Mouse (Mus musculus): ENCODE measurements around the gene Fbn1. TPM values are rescaled to one million over a fixed set of nuclear protein-coding genes. Genes with fewer than 3 reads are reported as not detected.

The Fbn1 gene
- total RNA-seq (2015) (0.05 and 0.10 TPM in 2 replicates), total RNA-seq (2017) (0.17 and 0.20 TPM in 2 replicates)

DNA sequence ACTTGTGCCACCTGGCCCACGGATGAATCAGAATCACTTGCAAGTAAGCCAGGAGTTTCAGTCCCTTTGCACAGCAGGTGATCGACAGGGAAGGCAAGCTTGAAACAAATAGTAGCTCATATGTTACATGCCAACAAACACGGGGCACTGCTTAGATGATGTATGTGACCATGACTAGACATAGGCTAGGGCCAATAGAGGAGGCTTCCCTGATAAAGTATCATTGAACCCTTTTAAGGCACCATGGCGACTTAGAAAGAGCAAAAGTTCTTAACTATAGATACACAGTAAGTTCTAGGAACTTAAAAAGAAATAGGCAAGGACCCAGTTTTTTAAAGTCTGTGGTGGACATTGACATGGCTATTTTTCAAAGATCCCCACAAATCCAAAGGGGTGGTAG, at the start of gene Fbn1:
Gene Fbn1 (minus strand): TSS at position 101 of the 400 bp plus-strand sequence.
- ATAC-seq (replicated peaks; ENCODE audit: poor library complexity): no peak

GRCm38 (mm10) chr2:125555830-125556229, 48.0 kb upstream of the Fbn1 start:
- peak; percentile 74 for ATAC-seq (replicated peaks; ENCODE audit: poor library complexity)

GRCm38 (mm10) chr2:125548806-125549578, 41.2 kb upstream of the Fbn1 start:
- no peak for ATAC-seq (replicated peaks; ENCODE audit: poor library complexity)

DNA sequence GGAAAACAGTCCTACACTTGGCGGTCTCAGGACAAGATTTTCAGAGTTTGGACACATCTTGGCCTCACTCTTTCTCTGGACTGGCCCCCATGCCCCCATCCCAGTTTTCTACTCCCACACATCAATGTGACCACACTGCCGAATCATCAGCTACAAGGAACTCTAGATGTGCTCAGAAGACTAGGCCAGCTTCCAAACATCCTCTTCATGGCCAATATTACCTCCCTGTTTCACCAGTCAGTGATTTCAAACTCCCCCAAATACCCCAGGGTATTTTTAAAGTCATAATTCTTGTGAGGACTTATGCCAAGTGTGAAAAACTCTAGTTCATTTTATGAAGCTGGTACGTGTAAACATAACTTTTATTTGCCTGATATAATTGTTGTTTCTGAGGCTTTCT, 37.2 kb upstream of the Fbn1 start:
- ATAC-seq (replicated peaks; ENCODE audit: poor library complexity): no peak

DNA sequence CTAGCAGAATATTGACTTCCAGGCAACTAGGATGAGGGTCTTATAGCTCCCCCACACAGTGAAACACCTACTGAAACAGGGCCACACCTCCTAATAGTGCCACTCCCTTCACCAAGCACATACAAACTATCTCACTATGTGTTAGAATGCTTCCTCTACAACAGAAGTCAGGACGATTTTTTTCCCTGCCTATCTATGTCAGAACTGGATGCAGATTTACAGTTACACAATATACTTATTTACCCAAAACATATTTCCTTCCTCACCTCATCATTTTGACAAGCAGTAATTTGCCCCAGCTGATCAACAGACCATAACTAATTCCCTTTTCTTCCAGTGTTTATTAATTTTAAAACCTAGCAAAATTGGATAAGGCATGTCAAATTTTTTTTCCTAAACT, 35.9 kb upstream of the Fbn1 start:
- ATAC-seq (replicated peaks; ENCODE audit: poor library complexity): no peak

DNA sequence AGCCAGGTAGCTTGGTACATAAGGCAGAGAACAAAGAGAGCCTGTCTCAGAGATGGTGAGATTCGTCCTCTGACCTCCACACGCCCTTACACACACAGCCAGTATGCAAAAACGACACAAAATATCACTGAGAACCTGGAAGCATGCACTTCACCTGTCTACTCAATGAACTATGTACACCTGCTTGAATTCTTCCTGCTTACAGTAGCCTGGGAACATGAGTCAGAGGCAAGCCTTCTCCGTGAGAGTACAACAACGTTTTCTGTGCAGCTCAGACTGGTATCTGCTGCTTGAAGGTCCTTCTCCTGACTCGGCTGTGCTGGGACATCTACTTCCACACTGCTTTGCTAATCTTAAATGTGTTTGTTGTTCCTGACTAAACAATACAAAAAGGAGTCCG, 33.7 kb upstream of the Fbn1 start:
- ATAC-seq (replicated peaks; ENCODE audit: poor library complexity): no peak

- no peak for ATAC-seq (replicated peaks; ENCODE audit: poor library complexity)
Observed at GRCm38 (mm10) chr2:125540579-125540978, 32.8 kb upstream of the Fbn1 start.

DNA sequence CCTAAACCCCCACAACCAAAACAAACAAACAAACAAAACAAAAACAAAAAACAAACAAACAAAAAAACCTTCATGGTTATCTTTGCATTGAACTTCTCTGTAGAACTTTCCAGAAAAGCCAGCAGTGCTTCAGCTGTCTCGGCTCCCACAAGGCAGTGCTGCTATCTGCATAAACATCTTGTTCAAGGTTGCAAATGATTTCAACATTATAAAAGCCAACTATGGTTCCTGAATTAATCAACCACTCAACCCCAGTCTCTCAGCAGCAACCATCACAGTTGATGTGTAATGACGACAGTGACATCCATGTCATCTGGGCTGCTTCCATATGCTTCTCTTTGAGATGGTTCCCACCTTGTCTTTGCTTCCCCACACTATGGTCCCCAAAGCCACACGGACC, 31.8 kb upstream of the Fbn1 start:
- no peak for ATAC-seq (replicated peaks; ENCODE audit: poor library complexity)

DNA sequence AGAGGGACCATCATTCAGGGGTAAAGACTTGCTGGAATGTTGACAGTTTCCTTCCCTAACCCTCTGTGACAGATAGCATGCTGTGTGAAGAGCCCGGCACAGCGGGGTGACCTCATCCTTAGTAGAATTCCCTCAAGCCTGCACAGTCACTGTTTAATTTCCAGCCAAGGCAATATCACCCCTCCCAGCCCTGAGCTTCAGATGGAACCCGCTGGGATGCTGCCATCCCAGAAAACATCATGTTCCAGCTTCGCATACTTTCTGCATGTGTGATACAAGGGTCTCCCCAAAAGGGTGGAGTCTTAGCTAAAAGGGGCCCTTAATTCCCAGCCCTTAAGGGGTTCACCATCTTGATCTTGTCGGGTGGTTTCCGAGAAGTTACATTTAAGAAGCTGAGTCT, 22.9 kb upstream of the Fbn1 start:
- ATAC-seq (replicated peaks; ENCODE audit: poor library complexity): no peak

- no peak for ATAC-seq (replicated peaks; ENCODE audit: poor library complexity)
Observed at GRCm38 (mm10) chr2:125526566-125526965, 18.8 kb upstream of the Fbn1 start.

DNA sequence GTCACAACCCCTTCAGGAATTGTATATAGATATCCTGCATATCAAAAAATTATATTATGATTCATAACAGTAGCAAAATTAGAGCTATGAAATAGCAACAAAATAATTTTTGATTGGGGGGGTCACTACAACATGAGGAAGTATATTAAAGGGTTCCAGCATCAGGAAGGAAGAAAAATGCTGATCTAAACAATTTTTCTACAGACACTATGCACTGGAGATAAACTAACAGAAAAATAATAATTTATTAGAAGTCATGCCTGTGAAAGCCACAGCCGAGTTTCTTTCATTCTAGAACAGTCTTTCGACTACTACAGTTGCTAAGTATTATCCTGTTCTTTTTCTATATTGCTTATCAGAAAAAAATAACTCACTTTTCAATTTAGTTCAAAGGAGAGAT, 17.7 kb upstream of the Fbn1 start:
- ATAC-seq (replicated peaks; ENCODE audit: poor library complexity): no peak

DNA sequence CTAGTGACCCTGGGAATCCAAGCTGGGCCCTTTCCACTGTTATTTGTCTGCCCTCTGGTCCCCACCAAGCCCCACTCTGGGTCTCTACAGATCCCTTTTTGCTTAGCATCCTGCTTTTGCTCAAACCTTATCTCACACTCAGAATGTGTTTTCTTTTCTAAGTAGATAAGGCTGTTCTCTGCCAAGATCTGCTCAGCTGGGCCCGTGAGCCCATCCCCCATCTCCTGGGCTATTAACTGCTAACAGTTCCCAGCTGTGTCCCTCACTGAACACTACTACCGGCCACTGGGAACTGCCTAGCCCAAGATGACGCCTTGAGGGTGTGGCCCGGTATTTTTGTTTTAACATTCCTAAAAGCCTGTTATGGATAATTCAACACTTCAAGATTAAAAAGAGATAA, 8.8 kb upstream of the Fbn1 start:
- peak; percentile 49 for ATAC-seq (replicated peaks; ENCODE audit: poor library complexity)

DNA sequence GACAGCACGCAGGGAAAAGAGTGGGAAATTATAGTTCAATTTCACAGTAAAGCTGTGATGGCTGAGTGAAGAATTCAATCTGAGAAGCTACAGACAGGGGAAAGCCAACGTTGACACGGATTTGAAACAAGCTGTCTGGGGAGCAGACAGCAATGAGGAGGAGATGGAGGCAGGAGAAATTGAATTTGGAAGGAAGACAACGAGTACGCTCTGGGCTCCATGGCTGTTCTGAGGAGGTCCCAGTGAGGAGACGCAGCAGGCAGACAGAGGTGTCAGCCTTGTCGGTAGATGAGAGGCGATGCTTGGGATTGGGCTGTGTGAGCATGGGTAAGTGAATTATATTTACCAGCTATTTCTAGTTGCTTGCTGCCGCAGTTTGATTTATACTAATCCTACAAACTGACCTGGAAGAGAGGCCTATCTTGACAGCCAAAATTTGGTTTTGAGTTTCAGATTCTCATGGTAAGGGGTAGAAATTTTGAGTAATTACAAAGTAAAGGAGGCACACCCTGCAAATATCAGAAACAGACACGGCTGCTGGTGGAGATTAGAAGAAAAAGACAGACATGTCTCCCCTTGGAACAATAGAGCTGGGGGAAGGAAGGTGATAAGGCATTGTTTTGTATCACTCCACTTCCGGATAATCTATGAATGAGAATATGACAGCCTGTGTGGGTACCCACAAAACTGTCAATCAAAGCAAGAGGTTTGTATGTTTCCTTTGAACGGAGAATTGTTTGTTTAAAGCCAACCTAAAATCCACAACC, 7.7 kb upstream of the Fbn1 start:
- peak; percentile 81 for ATAC-seq (replicated peaks; ENCODE audit: poor library complexity)

DNA sequence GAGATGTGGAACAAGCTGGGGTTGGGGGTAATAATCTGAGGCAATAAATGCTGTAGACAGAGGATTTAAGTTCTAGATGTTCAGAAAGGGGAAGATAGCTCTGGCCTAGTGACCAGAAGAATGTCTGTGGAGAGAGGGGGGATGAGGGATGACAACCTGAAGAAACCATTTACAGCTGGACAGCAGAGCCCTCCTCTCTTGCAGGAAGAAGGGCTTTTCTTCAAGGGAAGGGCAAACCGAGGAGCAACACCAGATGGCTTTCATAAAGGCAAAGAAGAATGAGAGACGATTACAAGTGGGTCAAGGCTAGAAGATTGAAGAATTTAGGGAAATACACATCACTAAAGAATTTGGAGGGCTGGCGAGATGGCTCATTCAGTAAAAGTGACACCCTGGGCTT, 6.6 kb upstream of the Fbn1 start:
- no peak for ATAC-seq (replicated peaks; ENCODE audit: poor library complexity)

DNA sequence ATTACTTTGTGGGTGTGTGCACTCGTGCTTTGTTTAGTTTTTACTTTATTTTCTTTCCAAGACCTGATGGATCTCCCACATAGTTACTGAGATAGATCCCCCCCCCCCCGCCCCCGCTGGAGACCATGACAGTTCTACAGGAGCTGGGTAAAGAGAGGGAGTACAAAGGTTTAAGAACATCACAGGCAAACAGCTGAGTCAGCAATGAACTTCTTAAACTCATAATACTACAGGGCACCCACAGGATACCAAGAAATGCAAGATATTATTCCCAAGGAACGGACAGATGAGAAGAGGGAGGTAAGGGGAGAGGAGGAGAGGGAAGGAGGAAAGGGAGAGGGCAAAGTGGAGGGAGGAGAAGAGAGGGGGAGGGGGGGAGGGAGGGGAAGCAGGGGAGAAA, 4.8 kb upstream of the Fbn1 start:
- ATAC-seq (replicated peaks; ENCODE audit: poor library complexity): no peak

- ATAC-seq (replicated peaks; ENCODE audit: poor library complexity): no peak
Observed at GRCm38 (mm10) chr2:125511898-125512297, 4.1 kb upstream of the Fbn1 start.

DNA sequence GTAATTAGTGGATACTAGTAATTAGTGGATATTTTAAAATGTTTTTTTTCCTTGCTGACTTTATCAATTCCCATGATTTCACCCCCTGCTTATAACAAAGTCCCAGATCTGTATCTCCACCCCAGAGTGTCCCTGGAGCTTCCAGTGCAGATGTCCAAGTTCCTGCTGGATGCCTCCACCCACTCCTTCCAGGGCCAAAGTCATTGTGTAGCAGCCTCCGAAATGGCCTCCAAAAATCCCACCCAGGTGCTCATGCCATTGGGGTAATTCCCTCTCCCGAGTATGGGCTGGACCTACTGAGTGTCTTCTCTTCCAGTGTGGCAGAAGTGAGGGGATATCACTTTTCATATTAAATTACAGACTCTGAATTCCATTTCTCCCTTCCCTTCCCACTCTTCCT, 3.0 kb upstream of the Fbn1 start:
- ATAC-seq (replicated peaks; ENCODE audit: poor library complexity): no peak

DNA sequence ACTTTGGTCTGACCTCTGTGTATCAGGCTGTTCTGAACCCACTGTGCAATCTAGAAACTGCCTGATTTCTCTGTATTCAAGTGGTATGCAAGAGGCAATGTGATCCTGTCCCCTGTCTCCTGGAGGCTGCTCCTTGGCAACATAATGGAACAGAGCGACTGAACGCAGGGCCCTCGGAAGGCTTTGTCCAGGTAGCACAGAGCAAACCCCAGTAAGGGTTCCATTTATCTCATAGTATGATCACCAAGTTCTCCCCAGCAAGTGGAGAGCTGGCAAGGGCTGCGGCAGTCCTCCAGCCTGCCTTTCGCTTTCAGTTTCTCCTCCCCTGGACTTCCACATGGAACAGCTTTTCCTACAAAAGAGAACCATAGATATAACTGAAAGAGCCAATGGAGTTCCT, 588 bp upstream of the Fbn1 start:
- ATAC-seq (replicated peaks; ENCODE audit: poor library complexity): no peak

DNA sequence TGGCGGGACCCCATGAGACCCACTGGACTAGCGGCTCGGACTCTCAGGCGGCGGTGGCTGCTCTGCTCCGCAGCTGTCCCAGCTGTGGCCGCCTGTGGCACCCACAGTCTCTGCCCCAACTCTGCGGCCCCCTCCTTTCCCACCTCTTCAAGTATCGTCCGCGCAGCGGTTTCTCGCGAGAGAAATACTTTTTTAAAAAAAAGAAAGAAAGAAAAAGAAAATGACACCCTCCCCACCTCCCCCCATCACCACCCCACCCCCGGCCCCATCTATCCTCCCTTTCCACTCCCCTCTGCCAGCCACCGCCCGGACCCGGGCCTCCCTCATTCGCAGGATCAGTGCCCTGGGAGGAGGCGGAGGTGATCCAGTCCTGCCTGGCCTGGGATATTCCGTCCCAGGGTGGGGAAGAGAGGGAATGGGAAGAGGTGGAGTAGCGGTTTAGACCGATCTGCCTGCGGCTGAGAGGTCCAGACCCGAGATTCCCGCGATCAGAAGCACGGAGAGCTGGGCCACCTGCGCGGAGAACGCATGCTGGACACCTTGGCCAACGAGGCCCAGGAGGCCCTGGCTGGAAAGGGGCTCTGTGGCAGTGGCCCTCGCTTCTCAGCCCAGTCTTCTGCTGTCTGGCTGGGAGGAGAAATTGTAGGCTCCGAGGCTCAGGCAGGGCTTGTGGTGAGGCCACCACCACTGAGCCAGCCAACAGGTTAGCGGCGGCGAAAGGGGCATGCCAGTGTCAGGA, 1.3 kb downstream of the Fbn1 start:
- peak; percentile 45 for ATAC-seq (replicated peaks; ENCODE audit: poor library complexity)

DNA sequence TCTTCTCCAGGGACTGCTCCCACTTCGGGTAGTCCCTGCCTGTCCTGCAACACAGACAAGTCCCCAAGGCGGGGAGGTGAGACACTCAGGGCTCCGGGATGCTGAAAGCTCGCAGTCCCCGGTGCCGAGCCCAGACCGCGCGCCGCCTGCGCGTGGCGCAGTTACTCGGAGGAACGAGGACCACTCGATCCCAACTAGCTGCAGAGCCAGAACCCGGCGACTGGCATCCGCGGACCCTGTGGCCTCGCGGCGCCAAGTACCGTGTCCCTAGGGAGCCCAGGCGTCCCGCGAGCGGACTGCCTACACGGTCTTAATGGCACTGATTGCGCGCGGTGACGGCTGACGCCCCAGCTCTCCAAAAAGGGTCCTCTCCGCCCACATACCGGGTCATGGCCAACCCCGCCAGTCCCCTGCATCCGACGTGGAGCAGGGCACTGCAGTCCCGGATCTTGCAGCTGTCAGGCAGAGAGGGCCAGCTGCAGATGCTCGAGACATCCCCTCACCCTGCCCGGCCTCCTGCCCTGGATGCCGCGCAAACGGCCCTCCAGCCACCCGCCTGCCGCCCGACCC, 2.0 kb downstream of the Fbn1 start:
- no peak; the same call in 1 of the 2 replicates for ATAC-seq (replicated peaks; ENCODE audit: poor library complexity)

GRCm38 (mm10) chr2:125505006-125505745, 2.6 kb downstream of the Fbn1 start, which contains the start of gene Gm9913:
Gene Gm9913 (plus strand): TSS chr2:125505089.
- peak; percentile 36; the same call in 1 of the 2 replicates for ATAC-seq (replicated peaks; ENCODE audit: poor library complexity)
